In genomic region chr8:87662811-87663341, GRCm38 (mm10) we compare ENCODE assay signal across 8 mouse cellular contexts.
DNase-seq lines count a peak whose midpoint lies in the region; ATAC-seq and TF ChIP-seq lines count a peak whose summit lies in the region.

No protein-coding gene starts in this region.

- 4% methylated on average over 25 of the region's 25 CpGs for WGBS in kidney, embryonic 15.5 days
- 3% methylated on average over 25 of the region's 25 CpGs for WGBS in forebrain, embryonic 12.5 days
- WGBS in liver, postnatal 0 days (ENCODE audit: insufficient replicate concordance) = 2% methylated on average over 25 of the region's 25 CpGs

- H3K27me3 ChIP-seq in kidney, embryonic 15.5 days = peaks cover 35% of the 10 kb centered on the region
- H3K27me3 ChIP-seq in forebrain, embryonic 12.5 days = peaks cover 33% of the 10 kb centered on the region
- H3K27me3 ChIP-seq in liver, postnatal 0 days (ENCODE audit: insufficient read depth, low read length) = peaks cover 39% of the 10 kb centered on the region
- no peaks in the 10 kb centered on the region for H3K27me3 ChIP-seq in splenic B cell, adult 2 months (ENCODE audit: control insufficient read depth, insufficient read depth, low read length, poor library complexity, severe bottlenecking)

- no peaks in the 10 kb centered on the region for H3K9me3 ChIP-seq in kidney, embryonic 15.5 days (replicated peaks)
- no peaks in the 10 kb centered on the region for H3K9me3 ChIP-seq in forebrain, embryonic 12.5 days
- H3K9me3 ChIP-seq in liver, postnatal 0 days (ENCODE audit: low read length) = no peaks in the 10 kb centered on the region

- H3K4me2 ChIP-seq in kidney, embryonic 15.5 days = peak overlapping the region; percentile 71
- H3K4me2 ChIP-seq in forebrain, embryonic 12.5 days = peak overlapping the region; percentile 59
- peak overlapping the region; percentile 53 for H3K4me2 ChIP-seq in liver, postnatal 0 days (ENCODE audit: low read depth, low read length)

- H3K4me3 ChIP-seq in kidney, embryonic 15.5 days (replicated peaks) = peak overlapping the region; percentile 36
- H3K4me3 ChIP-seq in forebrain, embryonic 12.5 days (replicated peaks) = peak overlapping the region; percentile 30
- peak overlapping the region; percentile 22; the same call in 1 of the 2 replicates for H3K4me3 ChIP-seq in liver, postnatal 0 days (ENCODE audit: low read depth, low read length)

- H3K27ac ChIP-seq in kidney, embryonic 15.5 days = peak overlapping the region; percentile 34; the same call in 1 of the 2 replicates
- peak overlapping the region; percentile 83 for H3K27ac ChIP-seq in forebrain, embryonic 12.5 days
- no peak overlapping the region for H3K27ac ChIP-seq in liver, postnatal 0 days (ENCODE audit: low read depth)

- DNase-seq in kidney, adult 11 months = no peak
- peak; percentile 60 for DNase-seq in ES-CJ7 (ENCODE audit: low read depth, low spot score)
- DNase-seq in heart, postnatal 25 days (ENCODE audit: low spot score) = peak; percentile 23
- peak; percentile 19 for DNase-seq in liver, postnatal 0 days
- DNase-seq in splenic B cell, adult 2 months (ENCODE audit: low read depth, low spot score) = peak; percentile 63
- DNase-seq in thymus, postnatal 36 days = no peak

- no peaks in the 10 kb centered on the region for H3K36me3 ChIP-seq in kidney, embryonic 15.5 days
- H3K36me3 ChIP-seq in forebrain, embryonic 12.5 days (replicated peaks) = peaks cover 5% of the 10 kb centered on the region
- H3K36me3 ChIP-seq in liver, postnatal 0 days (replicated peaks; ENCODE audit: insufficient read depth, low read length) = no peaks in the 10 kb centered on the region
- H3K36me3 ChIP-seq in splenic B cell, adult 2 months (ENCODE audit: control insufficient read depth, insufficient read depth, low read length, poor library complexity, severe bottlenecking) = no peaks in the 10 kb centered on the region

- peak; percentile 44 for ATAC-seq in kidney, embryonic 15.5 days (replicated peaks; ENCODE audit: low FRiP score)
- peak; percentile 31 for ATAC-seq in forebrain, embryonic 12.5 days (ENCODE audit: low FRiP score)
- ATAC-seq in liver, postnatal 0 days = no peak

- H3K4me1 ChIP-seq in kidney, embryonic 15.5 days = peaks cover 44% of the 10 kb centered on the region
- H3K4me1 ChIP-seq in forebrain, embryonic 12.5 days = peaks cover 62% of the 10 kb centered on the region
- peaks cover 18% of the 10 kb centered on the region for H3K4me1 ChIP-seq in liver, postnatal 0 days (ENCODE audit: insufficient read depth)

- no peak for TF ChIP-seq CTCF in liver, postnatal 0 days (IDR thresholded peaks at IDR 0.05; ENCODE audit: low read depth)

- intact Hi-C loops in heart, postnatal 25 days (cut with DNase I) = loop anchor here (2.0 to 5.0 kb wide), 3 partner anchors 89 to 360 kb away; no protein-coding TSS in a partner anchor

- TF ChIP-seq EP300 in liver, postnatal 0 days (IDR thresholded peaks at IDR 0.05; ENCODE audit: low read depth) = no peak

- H3K9ac ChIP-seq in kidney, embryonic 15.5 days = peak overlapping the region; percentile 22; the same call in 1 of the 2 replicates
- H3K9ac ChIP-seq in forebrain, embryonic 12.5 days = peak overlapping the region; percentile 56
- no peak overlapping the region for H3K9ac ChIP-seq in liver, postnatal 0 days (replicated peaks)

Comparison
In these comparisons a context has a peak if more than half of its experiments do, and no peak if none do; other contexts are left out.
1. DNase-seq: peak in ES-CJ7 (single experiment), heart, postnatal 25 days (single experiment), liver, postnatal 0 days (single experiment) and splenic B cell, adult 2 months (single experiment); none in kidney, adult 11 months (single experiment) and thymus, postnatal 36 days (0 of 2).
2. Peak in every context shown above with its lines, with median percentiles within 50 percentile points of each other: H3K4me2 ChIP-seq and H3K4me3 ChIP-seq.